Mouse (Mus musculus) hindbrain, embryonic 15.5 days (tissue): Measurements from ENCODE around the gene Rcc1. TPM values are rescaled to one million over a fixed set of nuclear protein-coding genes. Genes with fewer than 3 reads are reported as not detected.

Experiments used
- ATAC-seq: fragments of 200-750 bp; cut with Nextera tagmentation; 2 replicates; pipeline ENCODE4 v1.8.0; 2017; ENCODE audit warnings: low read depth, moderate number of reproducible peaks, moderate TSS enrichment; ENCODE audit not compliant: low FRiP score
- H3K27ac ChIP-seq: fragments of 300-500 bp; sonication (generic); replicated peaks from 2 replicates; pipeline ENCODE4 v1.5.1; 2015; ENCODE audit warnings: mild to moderate bottlenecking, inconsistent platforms
- H3K27me3 ChIP-seq: fragments of 300-500 bp; sonication (generic); 2 replicates; pipeline ENCODE4 v1.6.1; 2015; ENCODE audit warnings: control low read depth, inconsistent platforms
- H3K36me3 ChIP-seq: fragments of 300-500 bp; sonication (generic); 2 replicates; pipeline ENCODE4 v1.6.1; 2015; ENCODE audit warnings: control low read depth, inconsistent platforms
- H3K4me1 ChIP-seq: fragments of 300-500 bp; sonication (generic); replicated peaks from 2 replicates; pipeline ENCODE4 v1.6.1; 2015; ENCODE audit warnings: control low read depth, inconsistent platforms
- H3K4me2 ChIP-seq: fragments of 300-500 bp; sonication (generic); 2 replicates; pipeline ENCODE4 v1.6.1; 2015; ENCODE audit warnings: moderate library complexity, mild to moderate bottlenecking, inconsistent platforms
- H3K4me3 ChIP-seq: fragments of 300-500 bp; sonication (generic); 2 replicates; pipeline ENCODE4 v1.5.1; 2015; ENCODE audit warnings: mild to moderate bottlenecking, inconsistent platforms
- H3K9ac ChIP-seq: fragments of 300-500 bp; sonication (generic); 2 replicates; pipeline ENCODE4 v1.6.1; 2015; ENCODE audit warnings: inconsistent platforms
- H3K9me3 ChIP-seq: fragments of 300-500 bp; sonication (generic); 2 replicates; pipeline ENCODE4 v1.6.1; 2016; ENCODE audit warnings: control low read depth, inconsistent platforms
- WGBS: fragments of 180-500 bp; shearing (Covaris S2); methylation state at CpG from one replicate; pipeline ENCODE4 v1.1.7; 2015; 5-methylcytosine and 5-hydroxymethylcytosine counted together
- polyA plus RNA-seq: library from polyadenylated mRNA; unstranded; fragments of >200 nt; fragmentation: Nextera tagmentation; extraction: Ambion mirVana; gene quantifications from 2 replicates; pipeline ENCODE4 v1.2.1, GENCODE M21; 2015

Rcc1 gene
- polyA plus RNA-seq, 1 experiment from 2014 or later: 35.4 TPM

DNA sequence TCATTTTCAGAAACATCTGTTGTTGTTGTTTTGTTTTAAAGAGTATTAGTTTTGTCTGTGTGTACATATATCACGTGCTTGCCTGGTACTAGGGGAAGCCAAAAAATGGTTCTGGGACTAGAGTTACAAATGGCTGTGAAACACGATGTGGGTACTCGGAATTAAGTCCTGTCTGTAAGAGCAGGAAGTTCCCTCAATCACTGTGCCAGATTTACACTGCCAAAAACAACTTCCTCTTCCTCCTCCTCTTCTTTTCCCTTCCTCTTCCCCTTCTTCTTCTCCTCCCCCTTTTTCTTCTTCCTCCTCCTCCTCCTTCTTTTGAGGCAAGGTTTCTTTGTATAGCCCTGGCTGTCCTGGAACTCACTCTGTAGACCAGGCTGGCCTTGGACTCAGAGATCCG is 28.9 kb upstream of the Rcc1 start:
- no peak overlapping the region for H3K4me2 ChIP-seq
- no peak for ATAC-seq
- H3K4me1 ChIP-seq: no peaks in the 10 kb centered on the region
- H3K4me3 ChIP-seq: no peak overlapping the region
- H3K36me3 ChIP-seq: no peaks in the 10 kb centered on the region
- no peak overlapping the region for H3K9ac ChIP-seq
- no peak overlapping the region for H3K27ac ChIP-seq
- 88% methylated on average over 4 of the region's 4 CpGs for WGBS
- H3K9me3 ChIP-seq: no peaks in the 10 kb centered on the region
- no peaks in the 10 kb centered on the region for H3K27me3 ChIP-seq

GRCm38 (mm10) chr4:132380965-132381616 is 27.7 kb upstream of the Rcc1 start:
- Histone ChIP-seq H3K36me3 (peaks cover 3% of the 10 kb centered on the region; the same call in 1 of the 2 replicates), H3K27me3 (no peaks in the 10 kb centered on the region), H3K4me1 (no peaks in the 10 kb centered on the region), H3K27ac (no peak overlapping the region), H3K9ac (no peak overlapping the region), H3K9me3 (no peaks in the 10 kb centered on the region), H3K4me2 (no peak overlapping the region), H3K4me3 (no peak overlapping the region)
- WGBS: 95% methylated on average over 2 of the region's 2 CpGs
- ATAC-seq: no peak

- Histone ChIP-seq H3K4me2 (no peak overlapping the region), H3K4me1 (no peaks in the 10 kb centered on the region), H3K36me3 (peaks cover 8% of the 10 kb centered on the region), H3K27me3 (no peaks in the 10 kb centered on the region), H3K9me3 (no peaks in the 10 kb centered on the region), H3K4me3 (no peak overlapping the region), H3K9ac (no peak overlapping the region), H3K27ac (no peak overlapping the region)
- 92% methylated on average over 1 of the region's 1 CpGs for WGBS
- no peak for ATAC-seq
These were observed 20.4 kb upstream of the Rcc1 start for GRCm38 (mm10) chr4:132373820-132374219.

GRCm38 (mm10) chr4:132369953-132370750 is 16.7 kb upstream of the Rcc1 start:
- H3K4me3 ChIP-seq: no peak overlapping the region
- ATAC-seq: no peak
- H3K4me1 ChIP-seq: no peaks in the 10 kb centered on the region
- no peak overlapping the region for H3K27ac ChIP-seq
- H3K9ac ChIP-seq: no peak overlapping the region
- H3K27me3 ChIP-seq: no peaks in the 10 kb centered on the region
- peaks cover 17% of the 10 kb centered on the region for H3K36me3 ChIP-seq
- no peak overlapping the region for H3K4me2 ChIP-seq
- H3K9me3 ChIP-seq: no peaks in the 10 kb centered on the region
- WGBS: 74% methylated on average over 8 of the region's 8 CpGs

GRCm38 (mm10) chr4:132367480-132368201 is 14.2 kb upstream of the Rcc1 start:
- no peaks in the 10 kb centered on the region for H3K4me1 ChIP-seq

GRCm38 (mm10) chr4:132365450-132366060 is 12.2 kb upstream of the Rcc1 start:
- no peaks in the 10 kb centered on the region for H3K4me1 ChIP-seq
- H3K4me3 ChIP-seq: no peak overlapping the region
- H3K27me3 ChIP-seq: no peaks in the 10 kb centered on the region
- H3K9ac ChIP-seq: no peak overlapping the region
- 75% methylated on average over 13 of the region's 13 CpGs for WGBS
- no peak overlapping the region for H3K4me2 ChIP-seq
- peaks cover 24% of the 10 kb centered on the region for H3K36me3 ChIP-seq
- ATAC-seq: no peak
- H3K9me3 ChIP-seq: no peaks in the 10 kb centered on the region
- H3K27ac ChIP-seq: no peak overlapping the region

More at GRCm38 (mm10) chr4:132367480-132368201, 14.2 kb upstream of the Rcc1 start:
- Histone ChIP-seq H3K4me3 (no peak overlapping the region), H3K9ac (no peak overlapping the region), H3K27me3 (no peaks in the 10 kb centered on the region), H3K4me2 (no peak overlapping the region), H3K27ac (no peak overlapping the region), H3K36me3 (peaks cover 24% of the 10 kb centered on the region), H3K9me3 (no peaks in the 10 kb centered on the region)
- 94% methylated on average over 18 of the region's 18 CpGs for WGBS
- no peak for ATAC-seq

- ATAC-seq: no peak
- Histone ChIP-seq H3K27me3 (no peaks in the 10 kb centered on the region), H3K4me1 (no peaks in the 10 kb centered on the region), H3K27ac (no peak overlapping the region), H3K4me2 (no peak overlapping the region), H3K4me3 (no peak overlapping the region), H3K9me3 (no peaks in the 10 kb centered on the region), H3K36me3 (peaks cover 22% of the 10 kb centered on the region), H3K9ac (no peak overlapping the region)
- 96% methylated on average over 11 of the region's 11 CpGs for WGBS
These were observed 10.1 kb upstream of the Rcc1 start for GRCm38 (mm10) chr4:132363487-132363886.

- Histone ChIP-seq H3K4me1 (no peaks in the 10 kb centered on the region), H3K36me3 (peaks cover 17% of the 10 kb centered on the region), H3K27ac (no peak overlapping the region), H3K4me2 (no peak overlapping the region), H3K27me3 (no peaks in the 10 kb centered on the region), H3K4me3 (no peak overlapping the region), H3K9ac (no peak overlapping the region), H3K9me3 (no peaks in the 10 kb centered on the region)
- ATAC-seq: no peak
- WGBS: 91% methylated on average over 4 of the region's 4 CpGs
These were observed 6.1 kb upstream of the Rcc1 start for GRCm38 (mm10) chr4:132359510-132359909.

GRCm38 (mm10) chr4:132356170-132356569 is 2.8 kb upstream of the Rcc1 start:
- H3K9ac ChIP-seq: no peak overlapping the region
- no peak for ATAC-seq
- 42% methylated on average over 12 of the region's 12 CpGs for WGBS
- peaks cover 22% of the 10 kb centered on the region for H3K4me1 ChIP-seq
- H3K36me3 ChIP-seq: peaks cover 16% of the 10 kb centered on the region
- no peak overlapping the region for H3K4me3 ChIP-seq
- no peak overlapping the region for H3K27ac ChIP-seq
- H3K9me3 ChIP-seq: no peaks in the 10 kb centered on the region
- H3K27me3 ChIP-seq: no peaks in the 10 kb centered on the region
- H3K4me2 ChIP-seq: no peak overlapping the region

GRCm38 (mm10) chr4:132355403-132355802 is 2.0 kb upstream of the Rcc1 start:
- H3K4me2 ChIP-seq: no peak overlapping the region
- peaks cover 24% of the 10 kb centered on the region for H3K4me1 ChIP-seq
- H3K9ac ChIP-seq: no peak overlapping the region
- no peaks in the 10 kb centered on the region for H3K27me3 ChIP-seq
- H3K4me3 ChIP-seq: no peak overlapping the region
- 84% methylated on average over 3 of the region's 3 CpGs for WGBS
- H3K27ac ChIP-seq: no peak overlapping the region
- ATAC-seq: no peak
- H3K9me3 ChIP-seq: no peaks in the 10 kb centered on the region
- H3K36me3 ChIP-seq: peaks cover 18% of the 10 kb centered on the region

GRCm38 (mm10) chr4:132354571-132354970 is 1.2 kb upstream of the Rcc1 start:
- Histone ChIP-seq H3K4me2 (no peak overlapping the region), H3K9ac (no peak overlapping the region), H3K36me3 (peaks cover 18% of the 10 kb centered on the region), H3K27me3 (no peaks in the 10 kb centered on the region), H3K27ac (no peak overlapping the region), H3K4me1 (peaks cover 24% of the 10 kb centered on the region), H3K4me3 (no peak overlapping the region), H3K9me3 (no peaks in the 10 kb centered on the region)
- ATAC-seq: no peak
- WGBS: 86% methylated on average over 4 of the region's 4 CpGs

GRCm38 (mm10) chr4:132352739-132353138 is 666 bp downstream of the Rcc1 start:
- Histone ChIP-seq H3K36me3 (peaks cover 12% of the 10 kb centered on the region; the same call in 1 of the 2 replicates), H3K4me2 (peak overlapping the region; percentile 95), H3K9me3 (no peaks in the 10 kb centered on the region), H3K9ac (peak overlapping the region; percentile 89), H3K4me3 (peak overlapping the region; percentile 87), H3K4me1 (peaks cover 24% of the 10 kb centered on the region), H3K27me3 (no peaks in the 10 kb centered on the region), H3K27ac (peak overlapping the region; percentile 95)
- no peak for ATAC-seq
- under 1% methylated on average over 14 of the region's 14 CpGs for WGBS
